8 mouse cellular contexts compared by ENCODE assay signal in genomic region chr7:73585114-73586032, GRCm38 (mm10). TPM values are rescaled to one million over a fixed set of nuclear protein-coding genes. Genes with fewer than 3 reads are reported as not detected.
DNase-seq lines count a peak whose midpoint lies in the region; ATAC-seq and TF ChIP-seq lines count a peak whose summit lies in the region.

No protein-coding gene starts in this region.

- H3K27ac ChIP-seq in lung, embryonic 15.5 days: peak overlapping the region; percentile 97
- H3K27ac ChIP-seq in embryonic facial prominence, embryonic 14.5 days (replicated peaks; ENCODE audit: low read depth, low read length): peak overlapping the region; percentile 87
- peak overlapping the region; percentile 56 for H3K27ac ChIP-seq in hindbrain, postnatal 0 days
- H3K27ac ChIP-seq in cerebellum, adult 2 months (ENCODE audit: insufficient read depth, low read length): no peak overlapping the region

- H3K4me3 ChIP-seq in lung, embryonic 15.5 days: no peak overlapping the region
- H3K4me3 ChIP-seq in embryonic facial prominence, embryonic 14.5 days (ENCODE audit: low read depth, low read length): no peak overlapping the region
- no peak overlapping the region for H3K4me3 ChIP-seq in hindbrain, postnatal 0 days (ENCODE audit: low read length)
- H3K4me3 ChIP-seq in cerebellum, adult 2 months (replicated peaks; ENCODE audit: insufficient read depth, low read depth, low read length): no peak overlapping the region

- 68% methylated on average over 22 of the region's 22 CpGs for WGBS in lung, embryonic 15.5 days
- 69% methylated on average over 22 of the region's 22 CpGs for WGBS in embryonic facial prominence, embryonic 14.5 days
- 78% methylated on average over 22 of the region's 22 CpGs for WGBS in hindbrain, postnatal 0 days
- 86% methylated on average over 22 of the region's 22 CpGs for WGBS in cerebellum, adult 2 months

- H3K4me1 ChIP-seq in lung, embryonic 15.5 days: peaks cover 52% of the 10 kb centered on the region
- H3K4me1 ChIP-seq in embryonic facial prominence, embryonic 14.5 days (ENCODE audit: control insufficient read depth, insufficient read depth, low read length): peaks cover 49% of the 10 kb centered on the region
- peaks cover 12% of the 10 kb centered on the region for H3K4me1 ChIP-seq in hindbrain, postnatal 0 days (ENCODE audit: insufficient read depth, low read length)
- H3K4me1 ChIP-seq in cerebellum, adult 2 months (ENCODE audit: control insufficient read depth, insufficient read depth, low read length): peaks cover 11% of the 10 kb centered on the region; the same call in 1 of the 2 replicates

- H3K4me2 ChIP-seq in lung, embryonic 15.5 days: peak overlapping the region; percentile 19; the same call in 1 of the 2 replicates
- H3K4me2 ChIP-seq in embryonic facial prominence, embryonic 14.5 days (ENCODE audit: low read depth, low read length): peak overlapping the region; percentile 31
- 0 out of 2 replicates have a peak overlapping the region, but pooled peaks have one; percentile 10 for H3K4me2 ChIP-seq in hindbrain, postnatal 0 days (ENCODE audit: low read depth, low read length)

- H3K9me3 ChIP-seq in lung, embryonic 15.5 days: no peaks in the 10 kb centered on the region
- H3K9me3 ChIP-seq in embryonic facial prominence, embryonic 14.5 days (ENCODE audit: control insufficient read depth, low read length): no peaks in the 10 kb centered on the region
- no peaks in the 10 kb centered on the region for H3K9me3 ChIP-seq in hindbrain, postnatal 0 days (ENCODE audit: low read length)

- no peaks in the 10 kb centered on the region for H3K36me3 ChIP-seq in lung, embryonic 15.5 days
- no peaks in the 10 kb centered on the region for H3K36me3 ChIP-seq in embryonic facial prominence, embryonic 14.5 days (ENCODE audit: control insufficient read depth, insufficient read depth, low read length)
- H3K36me3 ChIP-seq in hindbrain, postnatal 0 days (ENCODE audit: insufficient read depth, low read length): no peaks in the 10 kb centered on the region

- ATAC-seq in lung, embryonic 15.5 days (ENCODE audit: borderline replicate concordance, extremely low read depth, low FRiP score, low TSS enrichment): peak; percentile 28; the same call in 1 of the 2 replicates
- no peak for ATAC-seq in embryonic facial prominence, embryonic 14.5 days (ENCODE audit: low read depth)
- no peak for ATAC-seq in hindbrain, postnatal 0 days

- H3K9ac ChIP-seq in lung, embryonic 15.5 days: peak overlapping the region; percentile 11; the same call in 1 of the 2 replicates
- H3K9ac ChIP-seq in embryonic facial prominence, embryonic 14.5 days (ENCODE audit: low read depth, low read length): no peak overlapping the region
- H3K9ac ChIP-seq in hindbrain, postnatal 0 days (replicated peaks; ENCODE audit: low read length): no peak overlapping the region

- TF ChIP-seq CTCF in hindbrain, postnatal 0 days (IDR thresholded peaks at IDR 0.05; ENCODE audit: low read depth): no peak
- no peak for TF ChIP-seq CTCF in cerebellum, adult 2 months (IDR thresholded peaks at IDR 0.05; ENCODE audit: borderline replicate concordance, insufficient read depth, low read depth, low read length)

- no peak for TF ChIP-seq POLR2A in cerebellum, adult 2 months (IDR thresholded peaks at IDR 0.05; ENCODE audit: borderline replicate concordance, insufficient read depth, low read length)

- no peak for DNase-seq in lung, postnatal 25 days (ENCODE audit: low spot score)
- peak; percentile 75 for DNase-seq in embryonic facial prominence, embryonic 14.5 days (ENCODE audit: low spot score)
- DNase-seq in hindbrain, postnatal 0 days (ENCODE audit: low spot score): no peak
- DNase-seq in naive thymus-derived CD4-positive, alpha-beta T cell, adult 2 months (ENCODE audit: low read depth): peak; percentile 51
- no peak for DNase-seq in cerebellum, adult 2 months
- no peak for DNase-seq in cerebellum, adult 18-20 months
- no peak for DNase-seq in spleen, postnatal 4 days (ENCODE audit: low spot score in 2 of 2)

- H3K27me3 ChIP-seq in lung, embryonic 15.5 days: no peaks in the 10 kb centered on the region
- H3K27me3 ChIP-seq in embryonic facial prominence, embryonic 14.5 days (replicated peaks; ENCODE audit: control insufficient read depth, insufficient read depth, low read length): no peaks in the 10 kb centered on the region
- H3K27me3 ChIP-seq in hindbrain, postnatal 0 days (ENCODE audit: insufficient read depth, low read length): no peaks in the 10 kb centered on the region
- H3K27me3 ChIP-seq in cerebellum, adult 2 months (ENCODE audit: control insufficient read depth, insufficient read depth, low read length): no peaks in the 10 kb centered on the region

RNA-seq across cellular contexts. Expression of gene Chd2, which starts 43.7 kb away (rescaled TPM):
- 48.8 and 59.0 TPM in 2 replicates for polyA plus RNA-seq in lung, embryonic 15.5 days (2015; fragmentation: Nextera tagmentation; extraction: Ambion mirVana)
- 39.5 and 54.6 TPM in 2 replicates for polyA plus RNA-seq in embryonic facial prominence, embryonic 14.5 days (2014; fragmentation: Nextera tagmentation; extraction: Ambion mirVana)
- 33.4 and 35.2 TPM in 2 replicates for total RNA-seq in hindbrain, postnatal 0 days (2014; rRNA removed)
- 36.1 and 40.7 TPM in 2 replicates for polyA plus RNA-seq in hindbrain, postnatal 0 days (2015; fragmentation: Nextera tagmentation; extraction: Ambion mirVana)
- polyA plus RNA-seq in cerebellum, adult 2 months (2012; rRNA removed): 49.2 and 50.5 TPM in 2 replicates

Comparison
In these comparisons a context has a peak if more than half of its experiments do, and no peak if none do; other contexts are left out.
1. DNase-seq: peak in embryonic facial prominence, embryonic 14.5 days (single experiment) and naive thymus-derived CD4-positive, alpha-beta T cell, adult 2 months (single experiment); none in lung, postnatal 25 days (single experiment), hindbrain, postnatal 0 days (single experiment), cerebellum, adult 2 months (0 of 2), cerebellum, adult 18-20 months (0 of 2) and spleen, postnatal 4 days (0 of 2).
2. Peak in every context shown above with its lines, with median percentiles within 50 percentile points of each other: H3K4me2 ChIP-seq.